Mouse (Mus musculus): Measurements from ENCODE around the gene Srgap2. TPM values are rescaled to one million over a fixed set of nuclear protein-coding genes. Genes with fewer than 3 reads are reported as not detected.

Gene Srgap2
- polyA plus RNA-seq, 1 experiment = 83.8 TPM

DNA sequence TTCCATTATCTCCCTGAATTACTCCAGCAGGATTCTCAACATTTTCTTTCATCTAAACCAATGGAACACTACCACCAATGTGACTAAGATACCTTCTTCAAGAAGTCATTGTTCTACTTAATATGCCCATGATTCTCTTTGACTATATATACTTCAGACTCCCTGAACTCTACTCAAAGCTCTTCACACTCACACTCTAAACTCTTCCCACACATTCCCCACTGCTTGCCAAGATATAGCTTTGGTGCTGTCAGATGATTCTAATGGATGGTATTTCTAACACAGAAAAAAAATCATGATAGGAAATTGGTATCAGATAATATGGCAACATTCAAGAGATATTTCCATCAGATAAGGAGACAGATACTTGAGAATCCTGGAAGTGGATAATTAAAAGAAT lies 129.0 kb downstream of the Srgap2 start:
- no peaks in the 10 kb centered on the region for H3K27me3 ChIP-seq (ENCODE audit: control insufficient read depth, insufficient read depth, low read length, poor library complexity, severe bottlenecking)
- no peaks in the 10 kb centered on the region for H3K4me1 ChIP-seq (ENCODE audit: control insufficient read depth, insufficient read depth, low read length)
- no peak overlapping the region for H3K4me3 ChIP-seq (ENCODE audit: low read depth, low read length)
- H3K9ac ChIP-seq (ENCODE audit: low read depth, poor library complexity, severe bottlenecking) = no peak overlapping the region
- H3K9me3 ChIP-seq (replicated peaks; ENCODE audit: control insufficient read depth, insufficient read depth, low read length, poor library complexity, severe bottlenecking) = no peaks in the 10 kb centered on the region
- H3K36me3 ChIP-seq (ENCODE audit: control insufficient read depth, insufficient read depth, low read length, poor library complexity, severe bottlenecking) = no peaks in the 10 kb centered on the region
- no peak for TF ChIP-seq CTCF (IDR thresholded peaks at IDR 0.05; ENCODE audit: low read depth, low read length)
- no peak for TF ChIP-seq EP300 (IDR thresholded peaks at IDR 0.05; ENCODE audit: insufficient read depth, low read depth, low read length)
- no peak for TF ChIP-seq POLR2A (IDR thresholded peaks at IDR 0.05; ENCODE audit: insufficient read depth, low read length)
- no peak overlapping the region for H3K27ac ChIP-seq (ENCODE audit: insufficient read depth, low read length)

GRCm38 (mm10) chr1:131384406-131384805 lies 142.7 kb downstream of the Srgap2 start:
- H3K4me3 ChIP-seq (ENCODE audit: low read depth, low read length) = no peak overlapping the region
- H3K9me3 ChIP-seq (replicated peaks; ENCODE audit: control insufficient read depth, insufficient read depth, low read length, poor library complexity, severe bottlenecking) = no peaks in the 10 kb centered on the region
- no peak overlapping the region for H3K9ac ChIP-seq (ENCODE audit: low read depth, poor library complexity, severe bottlenecking)
- no peak overlapping the region for H3K27ac ChIP-seq (ENCODE audit: insufficient read depth, low read length)
- TF ChIP-seq POLR2A (IDR thresholded peaks at IDR 0.05; ENCODE audit: insufficient read depth, low read length) = no peak
- TF ChIP-seq EP300 (IDR thresholded peaks at IDR 0.05; ENCODE audit: insufficient read depth, low read depth, low read length) = no peak
- TF ChIP-seq CTCF (IDR thresholded peaks at IDR 0.05; ENCODE audit: low read depth, low read length) = no peak
- no peaks in the 10 kb centered on the region for H3K27me3 ChIP-seq (ENCODE audit: control insufficient read depth, insufficient read depth, low read length, poor library complexity, severe bottlenecking)
- H3K4me1 ChIP-seq (ENCODE audit: control insufficient read depth, insufficient read depth, low read length) = no peaks in the 10 kb centered on the region
- no peaks in the 10 kb centered on the region for H3K36me3 ChIP-seq (ENCODE audit: control insufficient read depth, insufficient read depth, low read length, poor library complexity, severe bottlenecking)

DNA sequence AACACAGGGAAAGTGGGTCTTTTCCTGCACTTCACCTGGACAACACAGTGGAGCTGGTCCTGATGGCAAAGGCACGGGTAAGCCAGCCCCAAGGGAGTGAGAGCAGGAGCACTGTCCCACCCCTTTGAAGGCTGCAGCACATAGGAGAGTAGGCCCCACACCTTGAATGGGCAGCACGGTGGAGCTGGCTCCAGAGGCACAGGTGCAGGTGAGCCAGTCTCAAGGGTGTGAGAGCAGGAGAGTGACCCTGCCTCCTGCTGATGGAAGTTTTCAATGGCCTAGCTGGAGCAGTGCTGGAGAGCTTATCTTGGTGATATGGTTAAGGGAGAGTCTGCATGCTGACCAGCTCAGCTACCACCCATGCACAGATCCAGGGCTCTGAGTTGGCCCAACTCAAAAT lies 145.0 kb downstream of the Srgap2 start:
- Histone ChIP-seq H3K27me3 (ENCODE audit: control insufficient read depth, insufficient read depth, low read length, poor library complexity, severe bottlenecking) (no peaks in the 10 kb centered on the region), H3K36me3 (ENCODE audit: control insufficient read depth, insufficient read depth, low read length, poor library complexity, severe bottlenecking) (no peaks in the 10 kb centered on the region), H3K27ac (ENCODE audit: insufficient read depth, low read length) (no peak overlapping the region), H3K4me1 (ENCODE audit: control insufficient read depth, insufficient read depth, low read length) (no peaks in the 10 kb centered on the region), H3K9me3 (replicated peaks; ENCODE audit: control insufficient read depth, insufficient read depth, low read length, poor library complexity, severe bottlenecking) (peaks cover 12% of the 10 kb centered on the region), H3K9ac (ENCODE audit: low read depth, poor library complexity, severe bottlenecking) (no peak overlapping the region), H3K4me3 (ENCODE audit: low read depth, low read length) (no peak overlapping the region)
- TF ChIP-seq EP300 (IDR thresholded peaks at IDR 0.05; ENCODE audit: insufficient read depth, low read depth, low read length) (no peak), POLR2A (IDR thresholded peaks at IDR 0.05; ENCODE audit: insufficient read depth, low read length) (no peak), CTCF (IDR thresholded peaks at IDR 0.05; ENCODE audit: low read depth, low read length) (no peak)

GRCm38 (mm10) chr1:131380254-131380653 lies 146.9 kb downstream of the Srgap2 start:
- no peak for TF ChIP-seq EP300 (IDR thresholded peaks at IDR 0.05; ENCODE audit: insufficient read depth, low read depth, low read length)
- TF ChIP-seq POLR2A (IDR thresholded peaks at IDR 0.05; ENCODE audit: insufficient read depth, low read length) = no peak
- TF ChIP-seq CTCF (IDR thresholded peaks at IDR 0.05; ENCODE audit: low read depth, low read length) = no peak
- Histone ChIP-seq H3K27ac (ENCODE audit: insufficient read depth, low read length) (no peak overlapping the region), H3K27me3 (ENCODE audit: control insufficient read depth, insufficient read depth, low read length, poor library complexity, severe bottlenecking) (no peaks in the 10 kb centered on the region)

GRCm38 (mm10) chr1:131378914-131379474 lies 148.2 kb downstream of the Srgap2 start:
- peaks cover 12% of the 10 kb centered on the region for H3K9me3 ChIP-seq (replicated peaks; ENCODE audit: control insufficient read depth, insufficient read depth, low read length, poor library complexity, severe bottlenecking)
- no peak for TF ChIP-seq EP300 (IDR thresholded peaks at IDR 0.05; ENCODE audit: insufficient read depth, low read depth, low read length)
- TF ChIP-seq POLR2A (IDR thresholded peaks at IDR 0.05; ENCODE audit: insufficient read depth, low read length) = no peak
- no peak for TF ChIP-seq CTCF (IDR thresholded peaks at IDR 0.05; ENCODE audit: low read depth, low read length)
- H3K36me3 ChIP-seq (ENCODE audit: control insufficient read depth, insufficient read depth, low read length, poor library complexity, severe bottlenecking) = no peaks in the 10 kb centered on the region
- no peak overlapping the region for H3K9ac ChIP-seq (ENCODE audit: low read depth, poor library complexity, severe bottlenecking)
- no peaks in the 10 kb centered on the region for H3K27me3 ChIP-seq (ENCODE audit: control insufficient read depth, insufficient read depth, low read length, poor library complexity, severe bottlenecking)
- no peaks in the 10 kb centered on the region for H3K4me1 ChIP-seq (ENCODE audit: control insufficient read depth, insufficient read depth, low read length)
- H3K4me3 ChIP-seq (ENCODE audit: low read depth, low read length) = no peak overlapping the region
- H3K27ac ChIP-seq (ENCODE audit: insufficient read depth, low read length) = no peak overlapping the region

More at GRCm38 (mm10) chr1:131380254-131380653, 146.9 kb downstream of the Srgap2 start:
- no peak overlapping the region for H3K4me3 ChIP-seq (ENCODE audit: low read depth, low read length)
- no peak overlapping the region for H3K9ac ChIP-seq (ENCODE audit: low read depth, poor library complexity, severe bottlenecking)
- H3K4me1 ChIP-seq (ENCODE audit: control insufficient read depth, insufficient read depth, low read length) = no peaks in the 10 kb centered on the region
- H3K9me3 ChIP-seq (replicated peaks; ENCODE audit: control insufficient read depth, insufficient read depth, low read length, poor library complexity, severe bottlenecking) = peaks cover 12% of the 10 kb centered on the region
- no peaks in the 10 kb centered on the region for H3K36me3 ChIP-seq (ENCODE audit: control insufficient read depth, insufficient read depth, low read length, poor library complexity, severe bottlenecking)

GRCm38 (mm10) chr1:131378081-131378913 lies 148.9 kb downstream of the Srgap2 start:
- no peak overlapping the region for H3K27ac ChIP-seq (ENCODE audit: insufficient read depth, low read length)

More at GRCm38 (mm10) chr1:131378081-131378913, 148.9 kb downstream of the Srgap2 start:
- Histone ChIP-seq H3K9me3 (replicated peaks; ENCODE audit: control insufficient read depth, insufficient read depth, low read length, poor library complexity, severe bottlenecking) (peaks cover 12% of the 10 kb centered on the region), H3K4me3 (ENCODE audit: low read depth, low read length) (no peak overlapping the region), H3K9ac (ENCODE audit: low read depth, poor library complexity, severe bottlenecking) (no peak overlapping the region), H3K4me1 (ENCODE audit: control insufficient read depth, insufficient read depth, low read length) (no peaks in the 10 kb centered on the region), H3K27me3 (ENCODE audit: control insufficient read depth, insufficient read depth, low read length, poor library complexity, severe bottlenecking) (no peaks in the 10 kb centered on the region), H3K36me3 (ENCODE audit: control insufficient read depth, insufficient read depth, low read length, poor library complexity, severe bottlenecking) (no peaks in the 10 kb centered on the region)
- TF ChIP-seq POLR2A (IDR thresholded peaks at IDR 0.05; ENCODE audit: insufficient read depth, low read length) (no peak), CTCF (IDR thresholded peaks at IDR 0.05; ENCODE audit: low read depth, low read length) (no peak), EP300 (IDR thresholded peaks at IDR 0.05; ENCODE audit: insufficient read depth, low read depth, low read length) (no peak)

Measured in ES-Bruce4 (cell line).